Mouse (Mus musculus): Measurements from ENCODE around the gene Cdk12. TPM values are rescaled to one million over a fixed set of nuclear protein-coding genes. Genes with fewer than 3 reads are reported as not detected.
A peak's percentile ranks its signal among the peaks of the same experiment; 100 is the strongest.
"Not testable (repeated sequence)": the region's sequence is repeated elsewhere in the genome, so short reads cannot be mapped to it uniquely, and the experiment has no call there.

Cdk12 gene
- 27.4 and 28.5 TPM in 2 replicates for total RNA-seq (2014; rRNA removed)
- polyA plus RNA-seq (2015; fragmentation: Nextera tagmentation; extraction: Ambion mirVana): 5.8 and 6.6 TPM in 2 replicates

- ATAC-seq (peak; percentile 96), DNase-seq (ENCODE audit: low spot score) (peak; percentile 99)
- WGBS: under 1% methylated on average over 47 of the region's 63 CpGs
- Histone ChIP-seq H3K9me3 (ENCODE audit: low read length) (no peaks in the 10 kb centered on the region), H3K4me3 (ENCODE audit: low read length) (peak within 1 kb of the TSS; percentile 97), H3K27ac (peak within 1 kb of the TSS; percentile 100), H3K9ac (replicated peaks; ENCODE audit: low read length) (peak within 1 kb of the TSS; percentile 100), H3K27me3 (ENCODE audit: insufficient read depth, low read length) (no peaks in the 10 kb centered on the region), H3K4me1 (ENCODE audit: insufficient read depth, low read length) (peaks cover 7% of the 10 kb centered on the region; the same call in 1 of the 2 replicates), H3K4me2 (ENCODE audit: low read depth, low read length) (peak within 1 kb of the TSS; percentile 98), H3K36me3 (ENCODE audit: insufficient read depth, low read length) (no peaks in the 10 kb centered on the region)
- 0 out of 2 replicates have a peak, but pooled peaks have one; percentile 6 for TF ChIP-seq CTCF (IDR thresholded peaks at IDR 0.05; ENCODE audit: low read depth)
Measured at GRCm38 (mm10) chr11:98202641-98203350, at the start of gene Cdk12. Gene Cdk12 (plus strand): TSS chr11:98203059.

GRCm38 (mm10) chr11:98155094-98155493 is 47.8 kb upstream of the Cdk12 start:
- Histone ChIP-seq H3K4me2 (ENCODE audit: low read depth, low read length) (no peak overlapping the region), H3K4me1 (ENCODE audit: insufficient read depth, low read length) (no peaks in the 10 kb centered on the region), H3K9ac (replicated peaks; ENCODE audit: low read length) (no peak overlapping the region), H3K27ac (no peak overlapping the region), H3K36me3 (ENCODE audit: insufficient read depth, low read length) (peaks cover 34% of the 10 kb centered on the region), H3K4me3 (ENCODE audit: low read length) (no peak overlapping the region), H3K9me3 (ENCODE audit: low read length) (no peaks in the 10 kb centered on the region), H3K27me3 (ENCODE audit: insufficient read depth, low read length) (no peaks in the 10 kb centered on the region)
- 83% methylated on average over 6 of the region's 6 CpGs for WGBS
- no peak for DNase-seq (ENCODE audit: low spot score)
- no peak for ATAC-seq
- no peak for TF ChIP-seq CTCF (IDR thresholded peaks at IDR 0.05; ENCODE audit: low read depth)

- DNase-seq (ENCODE audit: low spot score) (no peak), ATAC-seq (no peak)
- Histone ChIP-seq H3K27me3 (ENCODE audit: insufficient read depth, low read length) (no peaks in the 10 kb centered on the region), H3K27ac (no peak overlapping the region), H3K4me2 (ENCODE audit: low read depth, low read length) (no peak overlapping the region), H3K4me3 (ENCODE audit: low read length) (no peak overlapping the region), H3K9ac (replicated peaks; ENCODE audit: low read length) (no peak overlapping the region), H3K4me1 (ENCODE audit: insufficient read depth, low read length) (no peaks in the 10 kb centered on the region), H3K36me3 (ENCODE audit: insufficient read depth, low read length) (peaks cover 54% of the 10 kb centered on the region), H3K9me3 (ENCODE audit: low read length) (no peaks in the 10 kb centered on the region)
- no peak for TF ChIP-seq CTCF (IDR thresholded peaks at IDR 0.05; ENCODE audit: low read depth)
- 93% methylated on average over 1 of the region's 1 CpGs for WGBS
Measured at GRCm38 (mm10) chr11:98168400-98168799, 34.5 kb upstream of the Cdk12 start.

GRCm38 (mm10) chr11:98182149-98182548 is 20.7 kb upstream of the Cdk12 start:
- peaks cover 32% of the 10 kb centered on the region for H3K36me3 ChIP-seq (ENCODE audit: insufficient read depth, low read length)
- not testable (repeated sequence) for H3K9me3 ChIP-seq (ENCODE audit: low read length); H3K4me2 ChIP-seq (ENCODE audit: low read depth, low read length); ATAC-seq; H3K9ac ChIP-seq (replicated peaks; ENCODE audit: low read length); H3K4me1 ChIP-seq (ENCODE audit: insufficient read depth, low read length); DNase-seq (ENCODE audit: low spot score); H3K4me3 ChIP-seq (ENCODE audit: low read length); H3K27ac ChIP-seq; H3K27me3 ChIP-seq (ENCODE audit: insufficient read depth, low read length)
- WGBS: 92% methylated on average over 3 of the region's 3 CpGs

GRCm38 (mm10) chr11:98187640-98188395 is 15.0 kb upstream of the Cdk12 start:
- peaks cover 29% of the 10 kb centered on the region for H3K36me3 ChIP-seq (ENCODE audit: insufficient read depth, low read length)
- no peak for TF ChIP-seq CTCF (IDR thresholded peaks at IDR 0.05; ENCODE audit: low read depth)
- H3K4me1 ChIP-seq (ENCODE audit: insufficient read depth, low read length): peaks cover 12% of the 10 kb centered on the region
- no peaks in the 10 kb centered on the region for H3K27me3 ChIP-seq (ENCODE audit: insufficient read depth, low read length)
- WGBS: 94% methylated on average over 9 of the region's 9 CpGs
- no peak for ATAC-seq
- no peak for DNase-seq (ENCODE audit: low spot score)
- H3K9me3 ChIP-seq (ENCODE audit: low read length): no peaks in the 10 kb centered on the region
- H3K4me3 ChIP-seq (ENCODE audit: low read length): no peak overlapping the region
- no peak overlapping the region for H3K27ac ChIP-seq
- H3K9ac ChIP-seq (replicated peaks; ENCODE audit: low read length): no peak overlapping the region
- H3K4me2 ChIP-seq (ENCODE audit: low read depth, low read length): no peak overlapping the region

- H3K9me3 ChIP-seq (ENCODE audit: low read length): no peaks in the 10 kb centered on the region
- ATAC-seq (no peak), DNase-seq (ENCODE audit: low spot score) (no peak)
- H3K27me3 ChIP-seq (ENCODE audit: insufficient read depth, low read length): no peaks in the 10 kb centered on the region
- WGBS: 67% methylated on average over 5 of the region's 5 CpGs
- no peak overlapping the region for H3K27ac ChIP-seq
- H3K4me1 ChIP-seq (ENCODE audit: insufficient read depth, low read length): peaks cover 12% of the 10 kb centered on the region
- TF ChIP-seq CTCF (IDR thresholded peaks at IDR 0.05; ENCODE audit: low read depth): no peak
- H3K36me3 ChIP-seq (ENCODE audit: insufficient read depth, low read length): peaks cover 12% of the 10 kb centered on the region; the same call in 1 of the 2 replicates
- no peak overlapping the region for H3K9ac ChIP-seq (replicated peaks; ENCODE audit: low read length)
- no peak overlapping the region for H3K4me2 ChIP-seq (ENCODE audit: low read depth, low read length)
- no peak overlapping the region for H3K4me3 ChIP-seq (ENCODE audit: low read length)
Measured at GRCm38 (mm10) chr11:98190820-98191219, 12.0 kb upstream of the Cdk12 start.

Data from hindbrain, postnatal 0 days (tissue).